Mouse (Mus musculus): Measurements from ENCODE around the gene Eya4. TPM values are rescaled to one million over a fixed set of nuclear protein-coding genes. Genes with fewer than 3 reads are reported as not detected.

Eya4 gene
- total and polyA plus RNA-seq, 2 experiments: 0.11 to 0.28 TPM

GRCm38 (mm10) chr10:23349392-23350010 lies 1.1 kb downstream of the Eya4 start:
- WGBS: 2% methylated on average over 32 of the region's 33 CpGs
- TF ChIP-seq CTCF (IDR thresholded peaks at IDR 0.05; ENCODE audit: low read depth, low read length) (no peak), POLR2A (IDR thresholded peaks at IDR 0.05; ENCODE audit: extremely low read depth, insufficient read depth, low read length) (no peak)
- H3K36me3 ChIP-seq (ENCODE audit: control insufficient read depth, insufficient read depth, low read length): no peaks in the 10 kb centered on the region
- peak overlapping the region; percentile 54 for H3K9ac ChIP-seq (ENCODE audit: low read depth, low read length)
- no peak for DNase-seq (ENCODE audit: extremely low read depth, low read depth, low spot score)
- H3K27ac ChIP-seq (replicated peaks; ENCODE audit: insufficient read depth, low read depth, low read length): no peak overlapping the region
- peak overlapping the region; percentile 56 for H3K4me3 ChIP-seq (ENCODE audit: insufficient read depth, low read depth, low read length)
- no peaks in the 10 kb centered on the region; the same call in 1 of the 2 replicates for H3K4me1 ChIP-seq (ENCODE audit: control insufficient read depth, insufficient read depth, low read length)
- peaks cover 13% of the 10 kb centered on the region for H3K27me3 ChIP-seq (ENCODE audit: control insufficient read depth, insufficient read depth, low read length)
- no peaks in the 10 kb centered on the region for H3K79me2 ChIP-seq (ENCODE audit: control insufficient read depth, insufficient read depth, low read length)

GRCm38 (mm10) chr10:23348893-23349391 lies 1.6 kb downstream of the Eya4 start:
- no peak for DNase-seq (ENCODE audit: extremely low read depth, low read depth, low spot score)
- TF ChIP-seq CTCF (IDR thresholded peaks at IDR 0.05; ENCODE audit: low read depth, low read length) (no peak), POLR2A (IDR thresholded peaks at IDR 0.05; ENCODE audit: extremely low read depth, insufficient read depth, low read length) (no peak)
- WGBS: 4% methylated on average over 22 of the region's 22 CpGs
- Histone ChIP-seq H3K4me3 (ENCODE audit: insufficient read depth, low read depth, low read length) (peak overlapping the region; percentile 56), H3K79me2 (ENCODE audit: control insufficient read depth, insufficient read depth, low read length) (no peaks in the 10 kb centered on the region), H3K4me1 (ENCODE audit: control insufficient read depth, insufficient read depth, low read length) (no peaks in the 10 kb centered on the region; the same call in 1 of the 2 replicates), H3K27ac (replicated peaks; ENCODE audit: insufficient read depth, low read depth, low read length) (no peak overlapping the region), H3K9ac (ENCODE audit: low read depth, low read length) (peak overlapping the region; percentile 54), H3K36me3 (ENCODE audit: control insufficient read depth, insufficient read depth, low read length) (no peaks in the 10 kb centered on the region), H3K27me3 (ENCODE audit: control insufficient read depth, insufficient read depth, low read length) (peaks cover 13% of the 10 kb centered on the region)

- TF ChIP-seq CTCF (IDR thresholded peaks at IDR 0.05; ENCODE audit: low read depth, low read length) (no peak), POLR2A (IDR thresholded peaks at IDR 0.05; ENCODE audit: extremely low read depth, insufficient read depth, low read length) (no peak)
- H3K4me3 ChIP-seq (ENCODE audit: insufficient read depth, low read depth, low read length): no peak overlapping the region
- no peak for DNase-seq (ENCODE audit: extremely low read depth, low read depth, low spot score)
- no peaks in the 10 kb centered on the region; the same call in 1 of the 2 replicates for H3K4me1 ChIP-seq (ENCODE audit: control insufficient read depth, insufficient read depth, low read length)
- no peak overlapping the region for H3K27ac ChIP-seq (replicated peaks; ENCODE audit: insufficient read depth, low read depth, low read length)
- no peak overlapping the region for H3K9ac ChIP-seq (ENCODE audit: low read depth, low read length)
- 11% methylated on average over 34 of the region's 34 CpGs for WGBS
- H3K36me3 ChIP-seq (ENCODE audit: control insufficient read depth, insufficient read depth, low read length): no peaks in the 10 kb centered on the region
- H3K27me3 ChIP-seq (ENCODE audit: control insufficient read depth, insufficient read depth, low read length): peaks cover 13% of the 10 kb centered on the region
- no peaks in the 10 kb centered on the region for H3K79me2 ChIP-seq (ENCODE audit: control insufficient read depth, insufficient read depth, low read length)
These were observed 2.3 kb downstream of the Eya4 start for GRCm38 (mm10) chr10:23348101-23348892.

GRCm38 (mm10) chr10:23337250-23337649 lies 13.3 kb downstream of the Eya4 start:
- Histone ChIP-seq H3K9ac (ENCODE audit: low read depth, low read length) (no peak overlapping the region), H3K4me1 (ENCODE audit: control insufficient read depth, insufficient read depth, low read length) (no peaks in the 10 kb centered on the region), H3K27me3 (ENCODE audit: control insufficient read depth, insufficient read depth, low read length) (0 out of 2 replicates have a peak, but pooled peaks cover 2% of the 10 kb centered on the region), H3K79me2 (ENCODE audit: control insufficient read depth, insufficient read depth, low read length) (no peaks in the 10 kb centered on the region), H3K36me3 (ENCODE audit: control insufficient read depth, insufficient read depth, low read length) (no peaks in the 10 kb centered on the region), H3K27ac (replicated peaks; ENCODE audit: insufficient read depth, low read depth, low read length) (no peak overlapping the region), H3K4me3 (ENCODE audit: insufficient read depth, low read depth, low read length) (no peak overlapping the region)
- TF ChIP-seq POLR2A (IDR thresholded peaks at IDR 0.05; ENCODE audit: extremely low read depth, insufficient read depth, low read length) (no peak), CTCF (IDR thresholded peaks at IDR 0.05; ENCODE audit: low read depth, low read length) (no peak)
- DNase-seq (ENCODE audit: extremely low read depth, low read depth, low spot score): no peak
- 70% methylated on average over 1 of the region's 1 CpGs for WGBS

- Histone ChIP-seq H3K36me3 (ENCODE audit: control insufficient read depth, insufficient read depth, low read length) (no peaks in the 10 kb centered on the region), H3K9ac (ENCODE audit: low read depth, low read length) (no peak overlapping the region), H3K27me3 (ENCODE audit: control insufficient read depth, insufficient read depth, low read length) (0 out of 2 replicates have a peak, but pooled peaks cover 2% of the 10 kb centered on the region), H3K4me1 (ENCODE audit: control insufficient read depth, insufficient read depth, low read length) (no peaks in the 10 kb centered on the region), H3K27ac (replicated peaks; ENCODE audit: insufficient read depth, low read depth, low read length) (no peak overlapping the region), H3K79me2 (ENCODE audit: control insufficient read depth, insufficient read depth, low read length) (no peaks in the 10 kb centered on the region), H3K4me3 (ENCODE audit: insufficient read depth, low read depth, low read length) (no peak overlapping the region)
- 72% methylated on average over 5 of the region's 5 CpGs for WGBS
- TF ChIP-seq POLR2A (IDR thresholded peaks at IDR 0.05; ENCODE audit: extremely low read depth, insufficient read depth, low read length) (no peak), CTCF (IDR thresholded peaks at IDR 0.05; ENCODE audit: low read depth, low read length) (no peak)
- DNase-seq (ENCODE audit: extremely low read depth, low read depth, low spot score): no peak
These were observed 17.8 kb downstream of the Eya4 start for GRCm38 (mm10) chr10:23332768-23333167.

Data from liver, adult 2 months (tissue).